Mouse (Mus musculus) right cerebral cortex, postnatal 10 days (tissue): ENCODE measurements at regions not wholly inside any gene's neighbourhood (a gene's known extent, or its start where the extent isn't known, plus 50 kb on each side); places are given as distances from the start of the nearest gene placed in this dataset.
A peak's percentile ranks its signal among the peaks of the same experiment; 100 is the strongest.

ENCODE experiments used
- DNase-seq, 2 experiments: peaks; one replicate each; pipeline ENCODE4 v3.0.0; 2021; ENCODE audit warnings: low spot score in 2 of 2

DNA sequence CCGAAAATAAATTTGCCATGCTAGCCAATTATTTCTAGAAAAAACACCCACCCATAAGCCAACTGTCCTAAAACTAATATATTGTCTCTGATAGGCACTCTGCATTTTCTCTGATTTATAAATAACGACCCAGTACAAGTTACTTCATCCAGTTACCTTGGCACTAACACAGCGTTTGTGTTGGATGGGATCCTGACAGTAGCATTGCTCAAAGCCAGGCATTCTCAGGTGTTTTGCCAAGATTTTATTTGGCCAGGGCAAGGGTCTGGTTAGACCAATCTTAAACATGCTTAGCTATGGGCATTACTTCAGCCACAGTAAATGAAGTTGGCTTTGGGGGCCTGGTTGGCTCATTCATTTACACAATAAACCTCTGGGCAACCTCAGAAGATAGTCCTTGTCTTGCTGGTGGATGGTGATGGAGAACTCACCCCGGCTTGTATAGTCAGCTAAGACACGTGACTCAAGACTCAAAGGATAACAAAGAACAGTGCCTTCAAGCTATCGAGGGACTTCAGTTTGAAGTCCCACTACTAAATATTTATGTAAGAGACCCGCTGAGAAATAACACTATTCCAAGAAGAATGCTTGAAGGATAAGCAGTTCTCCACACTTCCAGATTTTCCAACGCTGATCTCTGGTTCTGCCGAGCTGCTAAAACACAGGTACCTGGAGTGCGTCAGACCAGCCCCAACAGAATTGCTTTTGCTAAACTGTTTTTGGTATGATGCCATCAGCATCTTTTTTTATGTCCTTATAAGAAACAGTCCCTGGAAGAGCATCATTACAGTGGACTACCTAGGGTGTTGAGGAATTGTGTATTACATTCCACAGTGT, 125.0 kb upstream of the Pkdcc start:
- DNase-seq: no peak

DNA sequence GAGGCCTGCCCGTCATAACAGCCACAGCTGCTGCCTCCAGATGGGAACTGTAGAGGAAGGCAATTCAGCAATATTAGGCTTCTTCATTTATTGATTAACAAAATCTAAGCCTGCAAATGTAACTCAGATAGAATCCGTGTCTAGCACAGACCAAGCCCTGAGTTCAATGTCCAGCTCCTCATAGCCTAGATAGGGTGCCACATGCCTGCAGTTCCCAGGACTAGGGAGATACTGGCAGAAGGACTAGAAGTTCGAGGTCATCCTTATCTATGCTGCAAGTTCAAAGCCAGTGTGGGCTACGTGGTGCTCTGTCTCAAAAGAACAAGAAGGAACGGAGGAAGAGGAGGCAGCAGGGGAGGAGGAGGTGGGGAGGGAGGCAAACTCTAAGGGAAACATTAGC, 121.2 kb upstream of the Pkdcc start:
- no peak for DNase-seq

DNA sequence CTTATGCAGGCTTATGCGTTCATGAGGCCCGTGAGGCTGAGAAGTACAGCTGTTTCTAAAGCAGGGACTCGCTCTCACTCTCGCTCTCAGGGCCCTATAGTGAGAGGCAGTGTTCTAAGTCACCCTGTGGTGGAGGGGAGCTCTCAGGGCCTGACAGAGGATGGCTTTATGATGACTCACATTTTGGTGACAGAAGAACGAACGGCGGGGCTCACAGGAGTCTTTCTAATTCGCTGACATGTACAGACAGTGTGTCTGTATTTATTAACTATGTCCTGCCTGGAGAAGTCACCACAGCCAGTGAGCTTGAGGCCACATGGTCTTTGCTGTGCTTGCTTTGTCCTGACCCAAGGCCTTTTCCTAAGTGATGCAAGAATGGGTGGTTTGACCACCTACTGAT, 118.6 kb upstream of the Pkdcc start:
- DNase-seq: no peak

DNA sequence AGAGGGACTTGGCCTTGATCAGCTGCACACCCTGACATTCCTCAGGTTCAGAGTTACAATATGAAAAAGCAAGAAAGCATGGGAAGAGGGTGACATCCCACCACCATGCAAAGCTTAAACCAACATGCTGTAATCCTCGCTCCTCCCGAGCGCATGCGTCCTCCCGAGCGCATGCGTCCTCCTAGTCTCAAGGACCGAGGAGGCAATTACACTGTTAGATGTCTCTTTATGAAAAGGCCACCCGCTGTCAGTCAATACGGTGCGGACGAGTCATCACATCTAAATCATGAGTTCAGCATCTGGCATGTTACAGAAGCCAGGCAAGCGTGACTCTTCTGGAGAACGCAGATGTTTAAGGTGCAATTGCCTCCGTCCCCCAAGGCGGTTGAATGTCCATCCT, 117.1 kb upstream of the Pkdcc start:
- DNase-seq: no peak

DNA sequence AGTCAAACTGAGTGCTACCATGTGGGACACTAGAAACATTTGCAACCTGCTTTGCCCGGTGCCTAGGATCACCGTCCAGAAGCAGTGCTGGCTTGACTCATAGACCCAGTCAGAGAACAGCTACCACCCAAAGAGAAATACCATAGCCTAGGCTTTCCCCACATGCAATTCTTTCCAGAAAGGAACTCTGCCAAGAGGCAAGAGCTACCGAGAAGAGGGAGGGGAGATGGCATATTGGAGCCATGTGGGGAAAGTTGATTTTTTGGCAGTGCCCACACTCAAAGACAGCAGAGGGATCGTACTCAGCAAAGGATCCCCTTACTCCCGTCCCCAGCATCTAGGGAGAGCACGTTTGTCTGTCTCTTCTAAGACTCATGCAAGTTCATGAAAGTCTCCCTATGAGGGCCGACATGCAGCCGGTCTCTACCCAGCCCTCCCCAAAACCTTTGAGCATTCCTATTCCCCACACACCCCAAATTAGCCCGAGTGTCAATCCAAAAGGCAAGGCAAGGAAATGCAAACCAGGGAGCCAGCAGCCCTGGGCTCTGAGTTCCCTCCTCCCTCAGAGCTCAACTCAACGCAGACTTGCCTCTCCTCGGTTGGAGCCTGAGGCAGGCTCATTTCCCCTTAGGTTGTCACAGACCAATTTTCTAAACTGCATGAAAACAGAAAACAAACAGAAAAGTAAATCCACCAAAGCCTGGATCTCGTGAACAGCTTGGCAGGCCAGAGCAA, 116.2 kb upstream of the Pkdcc start:
- no peak for DNase-seq

DNA sequence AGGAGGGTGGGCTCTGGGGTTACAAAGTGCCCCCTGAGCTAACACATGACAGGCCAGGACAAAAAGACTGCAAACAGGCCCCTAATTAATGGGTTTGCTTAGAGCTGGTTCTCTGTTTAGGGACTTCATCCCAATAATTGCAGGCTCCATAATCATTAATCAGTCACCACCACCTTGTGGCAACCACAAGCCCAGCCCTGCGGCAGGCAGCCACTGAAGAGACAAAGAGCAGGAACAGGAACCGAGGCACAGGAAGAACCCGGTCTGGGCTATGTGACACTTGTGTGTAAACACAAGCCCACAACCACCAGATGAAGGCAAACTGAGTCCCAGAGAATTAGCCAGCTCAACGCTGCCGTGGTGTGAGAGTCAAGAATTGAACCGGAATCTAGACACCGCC, 114.1 kb upstream of the Pkdcc start:
- DNase-seq: no peak

DNA sequence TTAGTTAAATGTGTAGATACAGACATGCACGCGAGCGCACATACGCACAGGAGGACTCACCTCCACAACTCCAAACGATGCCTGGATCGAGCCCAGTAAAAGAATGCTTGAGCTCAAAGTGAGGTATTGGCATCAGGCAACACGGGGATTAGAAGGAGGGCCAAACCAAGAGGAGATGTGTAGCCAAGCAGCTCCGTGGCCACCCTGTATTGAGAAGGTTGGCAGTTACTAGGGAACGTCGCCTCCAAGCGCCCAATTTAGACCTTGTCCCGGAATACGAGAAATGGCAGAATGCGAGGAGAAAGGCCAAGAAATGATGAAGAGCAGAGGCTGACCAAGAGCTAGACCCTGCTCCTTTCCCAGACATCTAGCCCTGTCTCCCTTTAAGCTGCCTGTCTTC, 113.3 kb upstream of the Pkdcc start:
- no peak for DNase-seq

DNA sequence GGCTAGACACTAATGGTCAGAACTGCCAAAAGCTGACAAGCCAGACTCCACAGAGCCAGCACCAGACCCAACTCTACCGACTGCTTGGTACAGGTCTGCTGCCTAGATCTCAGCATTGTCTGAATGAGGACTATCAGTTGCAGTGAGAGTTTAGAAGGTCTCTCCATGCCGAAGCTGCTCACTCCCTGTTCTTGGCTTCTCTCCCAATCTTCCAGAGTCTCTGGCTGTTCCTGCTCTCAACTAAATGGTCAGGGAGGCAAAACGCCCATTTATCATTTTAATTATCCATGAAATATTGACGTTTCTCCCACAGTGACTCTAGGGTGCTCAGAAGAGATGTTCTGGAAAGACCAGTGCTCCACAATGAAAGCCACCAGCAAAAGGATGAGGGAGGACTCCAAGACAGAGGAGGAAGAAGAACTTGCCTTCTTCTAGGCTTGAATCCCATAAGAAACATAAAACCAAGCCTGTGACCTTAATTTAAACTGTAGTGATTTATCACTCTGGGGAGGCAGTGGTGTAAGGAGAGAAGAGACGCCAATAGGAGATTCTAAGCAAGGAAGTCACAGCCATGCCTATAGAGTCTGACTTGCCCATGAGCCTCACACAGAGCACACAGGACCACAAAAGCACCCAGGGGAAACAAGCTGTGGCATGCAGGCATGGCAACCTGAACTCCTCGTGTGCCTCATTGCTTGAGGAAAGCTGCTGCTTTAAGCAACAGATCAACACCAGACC, 112.2 kb upstream of the Pkdcc start:
- DNase-seq: no peak

DNA sequence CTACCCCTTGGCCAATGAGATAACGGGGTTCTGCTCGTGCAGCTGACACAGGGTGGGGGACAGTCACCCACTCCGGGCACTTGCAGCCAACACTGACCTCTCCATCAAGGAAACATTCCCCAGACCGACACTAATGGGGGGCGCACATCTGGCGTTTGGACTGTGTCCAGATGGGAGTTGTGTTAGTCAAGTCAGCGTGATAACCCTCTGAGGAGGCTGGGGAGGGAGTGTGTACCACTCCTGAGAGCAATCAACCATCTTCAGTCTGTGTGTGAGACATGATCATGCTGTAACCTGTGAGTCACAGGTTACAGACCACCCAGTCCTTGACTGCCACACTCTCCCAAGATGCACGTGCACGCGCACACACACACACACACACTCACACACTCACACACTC, 106.9 kb upstream of the Pkdcc start:
- DNase-seq: no peak

DNA sequence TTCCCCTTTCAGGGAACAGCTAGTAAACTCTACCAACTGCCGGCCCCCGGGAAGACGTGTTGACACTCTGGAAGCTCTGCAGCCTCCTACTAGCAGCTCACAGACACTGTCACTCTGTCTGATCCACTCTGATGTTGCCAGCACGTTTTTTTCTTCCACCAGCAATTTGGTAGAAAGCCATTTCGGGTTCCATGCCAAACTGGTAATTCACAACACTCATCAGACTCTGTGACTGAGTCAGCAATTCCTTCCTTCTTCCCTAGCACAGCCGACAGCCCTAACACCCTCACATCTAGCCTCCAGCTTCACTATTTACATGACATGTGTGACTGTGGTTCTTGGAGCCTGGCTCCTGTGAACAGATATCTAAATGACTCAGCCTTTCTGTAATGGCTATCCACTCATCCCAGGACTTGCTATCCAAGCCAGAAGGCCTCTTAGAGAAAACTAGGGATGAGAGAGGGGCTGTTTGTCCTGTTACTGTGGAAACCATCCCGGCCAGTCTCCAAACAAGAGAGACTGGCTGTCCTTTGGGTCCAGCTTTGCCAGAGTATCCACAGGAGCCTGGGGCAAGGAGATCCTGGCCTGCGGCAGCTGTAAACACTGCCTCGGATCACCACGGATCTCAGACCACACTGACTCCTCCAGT, 105.2 kb upstream of the Pkdcc start:
- peak; percentile 55 to 58 for DNase-seq

DNA sequence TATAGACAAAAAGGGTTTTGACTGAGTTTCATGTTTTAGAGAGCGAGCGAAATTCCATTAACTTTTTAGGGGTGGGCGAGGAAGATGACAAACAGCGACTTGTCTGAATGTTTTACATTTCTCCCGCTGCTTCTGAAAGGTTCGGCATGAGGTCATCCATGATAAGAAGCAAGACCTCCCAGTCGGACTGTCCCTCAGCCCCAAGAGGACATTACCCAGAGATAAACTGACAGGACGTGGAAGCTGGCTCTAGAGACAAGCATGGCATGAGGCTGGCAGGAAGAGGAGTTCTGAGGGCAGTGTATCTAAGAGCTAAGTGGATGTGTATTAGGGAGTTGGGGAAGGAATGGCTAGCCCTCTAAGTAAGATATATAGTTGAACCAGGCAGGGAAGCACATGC, 104.5 kb upstream of the Pkdcc start:
- DNase-seq: no peak

DNA sequence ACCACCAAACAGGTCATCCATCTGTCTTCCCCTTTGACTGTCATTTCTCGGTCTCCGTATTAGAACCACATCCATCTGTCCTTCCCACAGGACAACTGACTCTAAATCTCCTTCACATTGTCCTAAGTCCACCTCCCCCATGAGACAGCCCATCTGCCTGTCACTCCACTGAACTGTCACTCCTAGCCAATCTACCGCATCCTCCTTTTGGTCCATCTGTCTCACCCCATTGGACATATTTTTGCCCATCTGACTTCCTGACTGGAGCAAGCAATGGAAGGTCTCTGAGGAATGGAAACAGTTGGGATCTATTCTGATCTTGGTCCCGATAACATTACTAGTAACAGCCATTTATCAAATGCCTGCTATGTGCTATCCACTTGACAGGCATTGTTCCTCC, 99.9 kb upstream of the Pkdcc start:
- no peak for DNase-seq

DNA sequence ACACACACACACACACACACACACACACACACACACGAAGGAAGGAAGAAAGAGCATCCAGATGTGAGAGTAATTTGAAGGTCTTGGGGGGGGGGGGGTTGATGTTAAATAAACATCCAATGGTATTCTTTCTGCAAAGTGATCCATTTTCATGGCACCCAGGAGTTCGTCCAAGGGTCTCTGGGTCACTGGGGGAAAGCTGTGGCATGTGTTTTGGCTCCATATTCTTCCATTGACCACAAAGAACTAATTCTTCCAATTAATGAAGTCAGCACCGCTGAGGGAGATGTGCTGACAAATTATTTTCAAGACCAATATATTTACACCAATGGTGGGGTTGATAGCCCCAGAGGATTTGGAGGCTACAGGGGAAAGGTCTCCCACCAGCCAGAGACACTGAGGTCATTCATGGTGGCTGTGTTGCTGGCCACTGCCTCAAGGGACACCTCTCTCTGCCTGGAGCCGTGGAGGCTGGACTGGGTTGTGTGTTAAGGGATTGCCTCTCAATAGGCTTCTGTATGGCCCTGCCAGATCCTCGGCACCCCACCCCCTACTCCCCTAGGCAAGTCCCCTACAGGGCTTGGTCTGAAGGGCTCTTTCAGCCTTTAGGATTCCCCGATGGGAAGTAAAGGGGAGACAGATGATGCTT, 99.1 kb upstream of the Pkdcc start:
- DNase-seq: no peak

DNA sequence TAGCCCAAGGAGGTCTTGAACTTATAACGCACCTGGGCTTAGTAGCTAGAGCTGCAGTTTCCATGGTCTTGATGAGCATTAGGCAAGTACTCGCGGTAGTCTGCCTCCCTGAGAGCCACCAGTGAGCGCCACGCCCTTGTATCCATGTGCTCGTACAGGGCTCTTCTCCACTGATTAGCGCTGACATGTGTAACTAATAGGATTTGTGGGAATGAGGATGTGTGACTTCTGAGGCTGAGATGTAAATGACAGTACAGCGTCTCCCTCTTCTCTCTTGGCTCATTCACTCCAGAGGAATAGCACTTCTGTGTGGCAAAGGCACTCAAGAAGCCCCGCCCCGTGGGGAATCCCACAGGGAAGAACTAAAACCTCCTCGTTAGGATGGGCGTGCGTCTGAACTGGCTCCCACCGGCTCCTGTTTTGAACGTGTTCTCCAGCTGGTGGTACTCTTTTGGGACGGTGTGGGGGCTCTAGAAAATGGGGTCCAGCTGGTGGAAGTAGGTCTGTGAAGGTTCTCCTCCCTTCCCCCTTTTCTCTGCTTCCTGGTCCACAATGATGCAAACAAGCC, 94.3 kb upstream of the Pkdcc start:
- DNase-seq: no peak

DNA sequence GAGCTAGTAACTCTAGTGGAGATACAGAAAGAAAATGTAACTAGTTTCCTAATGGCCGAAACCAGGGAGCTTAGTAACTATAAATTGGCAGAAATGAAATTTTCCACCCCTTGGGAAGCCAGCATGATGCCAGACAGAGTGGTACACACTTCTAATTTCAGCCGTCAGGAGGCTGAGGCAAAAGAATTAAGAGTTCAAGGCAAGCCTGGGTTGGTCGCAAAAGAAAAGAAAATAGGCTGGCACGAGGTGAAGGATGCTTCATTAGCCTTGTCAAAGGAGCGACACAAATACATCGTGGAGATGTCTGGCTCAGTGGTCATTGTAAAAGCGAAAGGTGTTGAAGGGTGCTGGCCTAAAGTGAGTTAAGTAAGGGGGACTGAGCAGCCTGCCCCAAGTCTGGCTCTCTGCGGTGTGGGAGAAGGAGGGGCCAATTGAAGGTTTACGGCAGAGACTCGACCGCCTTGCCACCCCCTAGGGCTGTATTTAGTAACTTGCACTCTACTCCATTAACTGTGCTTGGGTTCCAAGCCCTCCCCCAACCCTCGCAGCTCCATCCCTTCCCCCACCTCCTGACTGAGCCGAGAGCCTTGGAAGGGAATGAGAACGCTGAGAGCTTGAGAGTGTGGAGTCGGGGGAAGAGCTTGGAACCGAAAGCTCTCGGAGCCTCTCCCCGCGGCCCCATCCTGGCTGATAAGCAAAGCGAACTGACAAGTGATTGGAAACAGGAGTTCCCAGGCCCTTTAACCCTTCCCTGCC, 92.4 kb upstream of the Pkdcc start:
- DNase-seq: peak; percentile 47 to 54

DNA sequence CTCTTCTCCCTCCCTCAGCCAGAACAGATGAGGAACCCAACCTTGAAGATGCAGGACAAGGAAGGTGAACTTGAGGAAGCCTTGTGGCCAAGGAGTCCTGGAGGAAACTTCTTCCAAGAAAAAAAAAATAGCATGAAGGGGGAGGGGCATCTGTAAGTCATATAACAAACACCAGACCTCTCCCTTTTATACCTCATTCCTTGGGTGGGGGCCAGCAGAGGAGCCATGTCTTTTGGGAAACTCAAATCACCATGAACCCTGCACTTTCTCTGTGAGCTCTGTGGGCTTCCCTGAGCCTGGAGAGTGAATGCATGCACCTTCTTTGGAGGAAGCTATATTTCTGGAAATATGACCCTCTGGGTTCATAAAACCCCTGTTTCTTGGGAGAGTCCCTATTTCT, 90.0 kb upstream of the Pkdcc start:
- DNase-seq: no peak

DNA sequence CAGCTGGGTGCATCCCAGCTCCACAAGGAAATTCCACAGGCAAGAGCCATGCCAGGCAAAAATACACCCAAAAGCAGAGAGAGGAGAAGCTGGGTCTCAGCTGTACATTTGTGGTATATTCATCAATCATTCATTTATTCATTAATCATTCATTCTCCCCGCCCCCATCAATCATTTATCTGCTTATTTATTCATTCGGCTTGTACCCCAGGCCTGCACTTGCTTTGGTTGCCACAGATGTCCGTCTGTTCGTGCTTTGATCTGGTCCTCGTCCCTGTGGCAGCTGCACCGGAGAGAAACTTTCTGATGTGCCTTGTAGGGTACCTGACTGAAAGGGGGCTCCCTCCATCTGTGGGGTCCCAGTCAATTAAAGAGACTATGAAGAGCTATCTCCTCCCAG, 87.2 kb upstream of the Pkdcc start:
- no peak for DNase-seq

DNA sequence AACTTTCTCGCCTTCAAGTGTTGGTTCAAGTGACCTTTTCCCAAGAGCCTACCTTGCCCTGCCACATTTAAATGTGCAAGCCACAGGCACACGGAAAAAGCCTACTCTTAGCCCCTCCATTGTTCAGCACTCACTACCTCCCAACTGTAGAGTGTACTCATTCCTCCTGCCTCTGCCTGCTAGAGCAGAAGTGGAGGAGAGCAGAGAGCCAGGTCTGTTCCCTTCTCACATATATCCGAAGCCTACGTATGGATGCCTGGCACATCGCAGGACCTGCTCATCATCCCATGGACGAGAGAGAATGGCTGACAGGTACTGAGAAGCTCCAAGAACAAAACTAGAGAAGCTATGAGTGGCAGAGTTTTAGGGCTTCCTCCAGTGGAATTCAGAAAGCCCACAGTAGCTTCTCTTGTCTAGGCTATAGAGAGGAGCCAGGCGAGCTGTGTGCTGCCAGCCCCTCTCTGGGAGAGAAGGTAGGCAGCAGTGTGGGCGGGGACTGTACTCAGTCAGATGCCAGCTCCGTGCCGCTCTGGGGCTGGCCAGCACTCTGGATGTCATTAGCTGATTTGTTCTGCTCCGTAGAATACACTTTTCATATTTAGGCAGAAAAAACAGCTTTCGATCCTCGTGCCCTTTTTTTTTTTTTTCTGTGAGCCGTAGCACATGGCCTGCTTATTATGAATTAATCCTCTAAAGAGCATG, 86.1 kb upstream of the Pkdcc start:
- DNase-seq: peak; percentile 71

DNA sequence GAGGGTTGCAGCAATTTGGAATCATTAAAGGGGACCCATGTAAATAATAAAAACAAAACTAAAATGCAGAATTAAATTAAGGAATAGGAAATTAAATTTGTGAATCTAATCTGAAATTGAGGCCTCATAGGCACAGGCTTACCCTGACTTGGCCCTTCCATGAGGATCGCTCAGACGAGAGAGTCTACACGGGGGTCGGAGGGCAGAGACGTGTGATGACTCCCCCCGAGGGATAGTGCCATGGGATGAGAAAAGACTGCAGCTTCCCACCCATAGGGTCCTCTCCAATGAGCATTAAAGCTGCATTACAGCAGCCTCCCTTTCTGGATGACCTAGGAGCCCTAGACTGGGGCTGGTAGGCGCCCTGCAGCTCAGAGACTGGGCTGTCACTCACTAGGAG, 85.4 kb upstream of the Pkdcc start:
- DNase-seq: no peak

DNA sequence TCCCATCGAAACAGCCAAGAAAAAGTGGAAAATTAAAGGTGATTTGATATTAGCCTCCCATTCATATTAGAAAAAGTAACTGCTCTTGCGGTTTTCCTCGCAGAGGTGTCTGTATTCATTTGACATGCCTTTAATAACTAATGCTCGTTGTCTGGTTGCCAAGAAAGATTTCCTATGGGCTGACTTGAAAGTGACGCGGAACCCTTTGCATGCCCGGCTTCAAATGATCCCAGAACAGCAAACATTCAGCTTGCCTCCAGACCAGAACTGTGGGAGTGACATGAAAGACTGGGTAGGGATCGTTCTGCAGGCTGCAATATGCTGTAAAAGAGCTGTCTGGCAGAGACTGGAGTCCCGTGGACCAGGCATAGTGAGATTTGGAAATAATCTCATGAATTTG, 81.9 kb upstream of the Pkdcc start:
- DNase-seq: no peak
